Mouse (Mus musculus): ENCODE results near the gene Tssk4. TPM values are rescaled to one million over a fixed set of nuclear protein-coding genes. Genes with fewer than 3 reads are reported as not detected.

The Tssk4 gene
- polyA plus RNA-seq, 1 experiment, result 1.6 TPM

GRCm38 (mm10) chr14:55658011-55658410, 8.0 kb downstream of the Tssk4 start:
- no peak for TF ChIP-seq POLR2A (IDR thresholded peaks at IDR 0.05; ENCODE audit: low read depth, low read length)
- TF ChIP-seq CTCF (IDR thresholded peaks at IDR 0.05; ENCODE audit: extremely low read depth, insufficient read depth, insufficient read length, insufficient replicate concordance), result no peak
- DNase-seq (ENCODE audit: low read depth in 1 of 2, low spot score in 2 of 2), result no peak
- no peak overlapping the region for H3K27ac ChIP-seq (ENCODE audit: insufficient read depth, low read length)
- H3K36me3 ChIP-seq (ENCODE audit: control insufficient read depth, insufficient read depth, low read length), result peaks cover 11% of the 10 kb centered on the region
- H3K27me3 ChIP-seq (ENCODE audit: control insufficient read depth, insufficient read depth, low read length), result no peaks in the 10 kb centered on the region
- no peak overlapping the region for H3K4me3 ChIP-seq (ENCODE audit: extremely low read depth, insufficient read depth, insufficient read length)
- H3K4me1 ChIP-seq (ENCODE audit: control insufficient read depth, insufficient read depth, insufficient read length), result peaks cover 3% of the 10 kb centered on the region; the same call in 1 of the 2 replicates
- WGBS, result 87% methylated on average over 5 of the region's 5 CpGs

- WGBS, result under 1% methylated on average over 39 of the region's 39 CpGs
- Histone ChIP-seq H3K4me3 (ENCODE audit: extremely low read depth, insufficient read depth, insufficient read length) (peak within 1 kb of the TSS; percentile 70), H3K36me3 (ENCODE audit: control insufficient read depth, insufficient read depth, low read length) (peaks cover 14% of the 10 kb centered on the region), H3K27ac (ENCODE audit: insufficient read depth, low read length) (peak within 1 kb of the TSS; percentile 76), H3K27me3 (ENCODE audit: control insufficient read depth, insufficient read depth, low read length) (no peaks in the 10 kb centered on the region), H3K4me1 (ENCODE audit: control insufficient read depth, insufficient read depth, insufficient read length) (peaks cover 3% of the 10 kb centered on the region; the same call in 1 of the 2 replicates)
- peak; percentile 67 to 70 for DNase-seq (ENCODE audit: low read depth in 1 of 2, low spot score in 2 of 2)
- TF ChIP-seq POLR2A (IDR thresholded peaks at IDR 0.05; ENCODE audit: low read depth, low read length) (peak; percentile 9; the same call in 1 of the 2 replicates), CTCF (IDR thresholded peaks at IDR 0.05; ENCODE audit: extremely low read depth, insufficient read depth, insufficient read length, insufficient replicate concordance) (peak; percentile 19; the same call in 1 of the 2 replicates)
Observed at GRCm38 (mm10) chr14:55659960-55660573, 10.1 kb downstream of the Tssk4 start, which contains the start of gene Mdp1. Mdp1 (minus strand) TSS chr14:55660508.

- H3K27ac ChIP-seq (ENCODE audit: insufficient read depth, low read length), result no peak overlapping the region
- H3K4me3 ChIP-seq (ENCODE audit: extremely low read depth, insufficient read depth, insufficient read length), result peak overlapping the region; percentile 70
- H3K36me3 ChIP-seq (ENCODE audit: control insufficient read depth, insufficient read depth, low read length), result peaks cover 14% of the 10 kb centered on the region
- no peak for DNase-seq (ENCODE audit: low read depth in 1 of 2, low spot score in 2 of 2)
- TF ChIP-seq POLR2A (IDR thresholded peaks at IDR 0.05; ENCODE audit: low read depth, low read length) (no peak), CTCF (IDR thresholded peaks at IDR 0.05; ENCODE audit: extremely low read depth, insufficient read depth, insufficient read length, insufficient replicate concordance) (no peak)
- no peaks in the 10 kb centered on the region for H3K27me3 ChIP-seq (ENCODE audit: control insufficient read depth, insufficient read depth, low read length)
- 68% methylated on average over 2 of the region's 2 CpGs for WGBS
- peaks cover 3% of the 10 kb centered on the region; the same call in 1 of the 2 replicates for H3K4me1 ChIP-seq (ENCODE audit: control insufficient read depth, insufficient read depth, insufficient read length)
Observed at GRCm38 (mm10) chr14:55660636-55661035, 10.7 kb downstream of the Tssk4 start.

- TF ChIP-seq CTCF (IDR thresholded peaks at IDR 0.05; ENCODE audit: extremely low read depth, insufficient read depth, insufficient read length, insufficient replicate concordance), result no peak
- TF ChIP-seq POLR2A (IDR thresholded peaks at IDR 0.05; ENCODE audit: low read depth, low read length), result no peak
- no peak for DNase-seq (ENCODE audit: low read depth in 1 of 2, low spot score in 2 of 2)
Observed at GRCm38 (mm10) chr14:55671486-55671832, 21.5 kb downstream of the Tssk4 start.

GRCm38 (mm10) chr14:55671833-55672740, 22.1 kb downstream of the Tssk4 start, which contains the start of the genes Gmpr2 and Nedd8:
Gmpr2 (plus strand) TSS chr14:55671941.
Nedd8 (minus strand) TSS chr14:55672124.
- under 1% methylated on average over 38 of the region's 38 CpGs for WGBS
- H3K27me3 ChIP-seq (ENCODE audit: control insufficient read depth, insufficient read depth, low read length), result no peaks in the 10 kb centered on the region
- TF ChIP-seq CTCF (IDR thresholded peaks at IDR 0.05; ENCODE audit: extremely low read depth, insufficient read depth, insufficient read length, insufficient replicate concordance) (no peak), POLR2A (IDR thresholded peaks at IDR 0.05; ENCODE audit: low read depth, low read length) (peak; percentile 53; the same call in 1 of the 2 replicates)
- peak; percentile 89 to 96 for DNase-seq (ENCODE audit: low read depth in 1 of 2, low spot score in 2 of 2)
- peak within 1 kb of the TSS; percentile 86 for H3K4me3 ChIP-seq (ENCODE audit: extremely low read depth, insufficient read depth, insufficient read length)
- peak within 1 kb of the TSS; percentile 97 for H3K27ac ChIP-seq (ENCODE audit: insufficient read depth, low read length)
- peaks cover 4% of the 10 kb centered on the region for H3K36me3 ChIP-seq (ENCODE audit: control insufficient read depth, insufficient read depth, low read length)
- peaks cover 7% of the 10 kb centered on the region; the same call in 1 of the 2 replicates for H3K4me1 ChIP-seq (ENCODE audit: control insufficient read depth, insufficient read depth, insufficient read length)

More at GRCm38 (mm10) chr14:55671486-55671832, 21.5 kb downstream of the Tssk4 start:
- H3K27me3 ChIP-seq (ENCODE audit: control insufficient read depth, insufficient read depth, low read length), result no peaks in the 10 kb centered on the region
- peak overlapping the region; percentile 97 for H3K27ac ChIP-seq (ENCODE audit: insufficient read depth, low read length)
- peak overlapping the region; percentile 86 for H3K4me3 ChIP-seq (ENCODE audit: extremely low read depth, insufficient read depth, insufficient read length)
- under 1% methylated on average over 12 of the region's 12 CpGs for WGBS
- peaks cover 7% of the 10 kb centered on the region; the same call in 1 of the 2 replicates for H3K4me1 ChIP-seq (ENCODE audit: control insufficient read depth, insufficient read depth, insufficient read length)
- peaks cover 6% of the 10 kb centered on the region for H3K36me3 ChIP-seq (ENCODE audit: control insufficient read depth, insufficient read depth, low read length)

GRCm38 (mm10) chr14:55672741-55673060, 22.7 kb downstream of the Tssk4 start:
- H3K4me1 ChIP-seq (ENCODE audit: control insufficient read depth, insufficient read depth, insufficient read length), result peaks cover 7% of the 10 kb centered on the region; the same call in 1 of the 2 replicates
- H3K27ac ChIP-seq (ENCODE audit: insufficient read depth, low read length), result peak overlapping the region; percentile 64; the same call in 1 of the 2 replicates
- DNase-seq (ENCODE audit: low read depth in 1 of 2, low spot score in 2 of 2), result no peak
- TF ChIP-seq CTCF (IDR thresholded peaks at IDR 0.05; ENCODE audit: extremely low read depth, insufficient read depth, insufficient read length, insufficient replicate concordance) (no peak), POLR2A (IDR thresholded peaks at IDR 0.05; ENCODE audit: low read depth, low read length) (no peak)
- no peaks in the 10 kb centered on the region for H3K27me3 ChIP-seq (ENCODE audit: control insufficient read depth, insufficient read depth, low read length)
- WGBS, result 58% methylated on average over 7 of the region's 7 CpGs
- H3K4me3 ChIP-seq (ENCODE audit: extremely low read depth, insufficient read depth, insufficient read length), result peak overlapping the region; percentile 44; the same call in 1 of the 2 replicates
- peaks cover 4% of the 10 kb centered on the region for H3K36me3 ChIP-seq (ENCODE audit: control insufficient read depth, insufficient read depth, low read length)

Measured in spleen, adult 2 months (tissue).